Mouse (Mus musculus) heart, embryonic 12.5 days (tissue): Measurements from ENCODE around the gene S100a5. TPM values are rescaled to one million over a fixed set of nuclear protein-coding genes. Genes with fewer than 3 reads are reported as not detected.

Experiments
- ATAC-seq: fragments of 200-750 bp; cut with Nextera tagmentation; 2 replicates; pipeline ENCODE4 v1.8.0; 2017; ENCODE audit warnings: moderate TSS enrichment, moderate library complexity; ENCODE audit not compliant: insufficient number of reproducible peaks, low FRiP score
- H3K27ac ChIP-seq: fragments of 300-500 bp; sonication (generic); 2 replicates; pipeline ENCODE4 v1.5.1; 2016; ENCODE audit warnings: mild to moderate bottlenecking, moderate library complexity; ENCODE audit not compliant: poor library complexity, severe bottlenecking
- H3K27me3 ChIP-seq: fragments of 300-500 bp; sonication (generic); replicated peaks from 2 replicates; pipeline ENCODE4 v1.6.1; 2016; ENCODE audit warnings: mild to moderate bottlenecking, moderate library complexity
- H3K36me3 ChIP-seq: fragments of 300-500 bp; sonication (generic); 2 replicates; pipeline ENCODE4 v1.6.1; 2016; ENCODE audit warnings: mild to moderate bottlenecking, moderate library complexity
- H3K4me1 ChIP-seq: fragments of 300-500 bp; sonication (generic); replicated peaks from 2 replicates; pipeline ENCODE4 v1.6.1; 2016; ENCODE audit warnings: mild to moderate bottlenecking
- H3K4me2 ChIP-seq: fragments of 300-500 bp; sonication (generic); 2 replicates; pipeline ENCODE4 v1.6.1; 2016; ENCODE audit warnings: mild to moderate bottlenecking, moderate library complexity
- H3K4me3 ChIP-seq: fragments of 300-500 bp; sonication (generic); 2 replicates; pipeline ENCODE4 v1.5.1; 2016; ENCODE audit warnings: mild to moderate bottlenecking
- H3K9ac ChIP-seq: fragments of 300-500 bp; sonication (generic); 2 replicates; pipeline ENCODE4 v1.6.1; 2016; ENCODE audit warnings: mild to moderate bottlenecking, moderate library complexity
- H3K9me3 ChIP-seq: fragments of 300-500 bp; sonication (generic); replicated peaks from 2 replicates; pipeline ENCODE4 v1.6.1; 2016; ENCODE audit warnings: mild to moderate bottlenecking, moderate library complexity
- WGBS: fragments of 180-500 bp; shearing (Covaris S2); methylation state at CpG from one replicate; pipeline ENCODE4 v1.1.7; 2016; 5-methylcytosine and 5-hydroxymethylcytosine counted together
- polyA plus RNA-seq: library from polyadenylated mRNA; unstranded; fragments of >200 nt; fragmentation: Nextera tagmentation; extraction: Ambion mirVana; gene quantifications from 2 replicates; pipeline ENCODE4 v1.2.1, GENCODE M21; 2016

Gene S100a5
- polyA plus RNA-seq, 1 experiment from 2014 or later = not detected

GRCm38 (mm10) chr3:90649832-90650231 lies 41.5 kb downstream of the S100a5 start:
- Histone ChIP-seq H3K27me3 (peaks cover 12% of the 10 kb centered on the region; the same call in 1 of the 2 replicates), H3K4me3 (no peak overlapping the region), H3K4me2 (no peak overlapping the region), H3K4me1 (no peaks in the 10 kb centered on the region), H3K36me3 (no peaks in the 10 kb centered on the region), H3K9me3 (no peaks in the 10 kb centered on the region), H3K27ac (no peak overlapping the region), H3K9ac (no peak overlapping the region)
- no peak for ATAC-seq
- WGBS = 80% methylated on average over 2 of the region's 2 CpGs

DNA sequence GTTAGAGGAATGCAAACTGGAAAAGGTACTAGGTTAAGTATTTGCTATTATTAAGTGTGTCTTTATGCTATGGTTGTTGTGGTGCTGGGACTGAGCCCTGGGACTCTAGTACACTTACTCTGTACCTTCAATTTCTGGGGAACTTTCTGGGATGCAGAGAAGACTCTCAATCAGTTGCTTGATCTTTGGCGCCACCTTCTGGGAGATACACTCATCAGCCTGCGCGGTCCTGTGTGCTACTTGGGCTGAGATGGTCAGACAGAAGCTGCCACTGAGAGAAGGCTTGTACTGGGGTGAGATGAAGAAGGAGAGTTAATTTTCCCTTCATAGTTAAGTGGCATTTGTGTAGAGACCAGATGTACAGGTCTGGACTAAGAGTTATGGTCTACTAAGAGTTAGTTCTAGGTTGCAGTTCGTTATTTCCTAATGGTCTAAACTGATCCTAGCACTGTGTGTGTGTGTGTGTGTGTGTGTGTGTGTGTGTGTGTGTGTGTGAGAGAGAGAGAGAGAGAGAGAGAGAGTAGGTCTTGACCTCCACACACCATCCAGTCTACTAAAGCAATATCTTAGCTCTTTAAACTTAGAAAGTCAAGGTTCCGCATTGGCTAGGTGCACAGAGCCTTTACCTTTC lies 44.7 kb downstream of the S100a5 start:
- Histone ChIP-seq H3K4me3 (no peak overlapping the region), H3K27me3 (peaks cover 12% of the 10 kb centered on the region; the same call in 1 of the 2 replicates), H3K4me2 (no peak overlapping the region), H3K27ac (no peak overlapping the region), H3K9me3 (no peaks in the 10 kb centered on the region), H3K36me3 (no peaks in the 10 kb centered on the region), H3K9ac (no peak overlapping the region), H3K4me1 (no peaks in the 10 kb centered on the region)
- ATAC-seq = peak; percentile 57; the same call in 1 of the 2 replicates
- WGBS = 37% methylated on average over 5 of the region's 5 CpGs

DNA sequence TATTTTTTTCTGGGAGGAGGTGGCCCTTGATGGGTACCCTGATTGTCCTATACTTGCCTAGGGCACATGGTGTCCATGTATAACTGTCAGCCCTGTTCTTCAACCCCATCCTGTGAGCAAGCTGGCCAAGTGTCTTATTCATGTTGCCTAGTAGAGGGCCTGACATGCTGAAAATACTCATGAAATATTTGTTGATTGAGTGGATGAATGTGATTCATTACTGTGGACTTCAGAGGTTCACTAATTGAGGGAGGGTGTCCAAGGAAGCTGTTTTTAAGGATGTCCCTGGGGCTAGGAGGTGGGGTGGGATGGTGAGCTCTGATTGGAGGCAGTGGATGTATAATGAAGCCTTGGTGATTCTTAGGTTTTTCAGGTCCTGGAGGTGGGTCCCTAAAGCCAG lies 45.4 kb downstream of the S100a5 start, which contains the start of gene S100a7a:
TSS of gene S100a7a (plus strand) at position 301 of the 400 bp plus-strand sequence.
- Histone ChIP-seq H3K4me3 (no peak within 1 kb of the TSS), H3K36me3 (no peaks in the 10 kb centered on the region), H3K9me3 (no peaks in the 10 kb centered on the region), H3K9ac (no peak within 1 kb of the TSS), H3K27me3 (peaks cover 12% of the 10 kb centered on the region; the same call in 1 of the 2 replicates), H3K27ac (no peak within 1 kb of the TSS), H3K4me1 (no peaks in the 10 kb centered on the region), H3K4me2 (no peak within 1 kb of the TSS)
- no peak for ATAC-seq

DNA sequence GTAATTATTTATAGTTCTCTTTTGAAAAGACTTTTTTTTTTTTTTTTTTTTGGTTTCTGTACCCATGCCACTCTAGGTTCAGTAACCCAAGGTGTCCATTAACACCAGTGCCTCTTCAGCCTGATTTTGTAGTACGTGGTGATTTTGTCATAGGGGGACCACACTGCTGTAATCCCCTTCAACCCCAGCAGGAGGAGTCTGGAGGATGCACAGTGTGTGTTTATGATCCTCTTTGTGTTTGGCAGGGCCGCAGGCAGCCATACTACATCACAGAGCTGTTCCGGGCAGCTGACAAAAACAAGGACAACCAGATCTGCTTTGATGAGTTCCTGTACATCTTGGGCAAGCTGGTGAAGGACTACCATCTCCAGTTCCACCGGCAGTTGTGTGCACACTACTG lies 49.1 kb downstream of the S100a5 start:
- no peaks in the 10 kb centered on the region for H3K9me3 ChIP-seq
- 68% methylated on average over 4 of the region's 4 CpGs for WGBS
- H3K27me3 ChIP-seq = peaks cover 12% of the 10 kb centered on the region; the same call in 1 of the 2 replicates
- no peak overlapping the region for H3K4me2 ChIP-seq
- ATAC-seq = no peak
- no peak overlapping the region for H3K4me3 ChIP-seq
- H3K4me1 ChIP-seq = no peaks in the 10 kb centered on the region
- no peak overlapping the region for H3K27ac ChIP-seq
- no peak overlapping the region for H3K9ac ChIP-seq
- no peaks in the 10 kb centered on the region for H3K36me3 ChIP-seq

GRCm38 (mm10) chr3:90659364-90660044 lies 51.2 kb downstream of the S100a5 start:
- H3K36me3 ChIP-seq = no peaks in the 10 kb centered on the region

More at GRCm38 (mm10) chr3:90659364-90660044, 51.2 kb downstream of the S100a5 start:
- Histone ChIP-seq H3K9me3 (no peaks in the 10 kb centered on the region), H3K27me3 (0 out of 2 replicates have a peak, but pooled peaks cover 3% of the 10 kb centered on the region), H3K4me3 (no peak overlapping the region), H3K4me1 (no peaks in the 10 kb centered on the region), H3K9ac (no peak overlapping the region), H3K27ac (no peak overlapping the region), H3K4me2 (no peak overlapping the region)
- ATAC-seq = no peak

Other genes starting within 250 kb of the S100a5 start
- 9.9 and 10.3 TPM in 2 replicates for gene Slc27a3, start 218.6 kb upstream of the S100a5 start, polyA plus RNA-seq
- 31.1 and 32.2 TPM in 2 replicates for gene Ints3, start 174.9 kb upstream of the S100a5 start, polyA plus RNA-seq
- 8.2 and 8.9 TPM in 2 replicates for gene Npr1, start 142.7 kb upstream of the S100a5 start, polyA plus RNA-seq
- gene Ilf2, start 132.4 kb upstream of the S100a5 start, polyA plus RNA-seq = 135 and 137 TPM in 2 replicates
- 72.9 and 75.3 TPM in 2 replicates for gene Snapin, start 117.5 kb upstream of the S100a5 start, polyA plus RNA-seq
- gene Chtop, start 99.0 kb upstream of the S100a5 start, polyA plus RNA-seq = 113 and 114 TPM in 2 replicates
- 145 and 148 TPM in 2 replicates for gene S100a1, start 94.1 kb upstream of the S100a5 start, polyA plus RNA-seq
- 71.4 and 74.1 TPM in 2 replicates for gene S100a13, start 94.1 kb upstream of the S100a5 start, polyA plus RNA-seq
- gene S100a14, start 81.7 kb upstream of the S100a5 start, polyA plus RNA-seq = not detected in 2 replicates
- gene S100a16, start 71.3 kb upstream of the S100a5 start, polyA plus RNA-seq = 30.6 and 31.9 TPM in 2 replicates
- 0.30 and 0.55 TPM in 2 replicates for gene S100a3, start 47.9 kb upstream of the S100a5 start, polyA plus RNA-seq
- not detected in 2 replicates for gene S100a2, start 18.3 kb upstream of the S100a5 start, polyA plus RNA-seq
- gene Gm42674, start 6.6 kb upstream of the S100a5 start, polyA plus RNA-seq = not detected in 2 replicates
- 1.9 and 2.1 TPM in 2 replicates for gene S100a4, start 4.8 kb upstream of the S100a5 start, polyA plus RNA-seq
- 36.1 and 38.4 TPM in 2 replicates for gene S100a6, start 4.4 kb downstream of the S100a5 start, polyA plus RNA-seq
- gene S100a7a, start 45.5 kb downstream of the S100a5 start, polyA plus RNA-seq = 0.18 TPM in 1 of 2 replicates, not detected in the other
- 2.1 and 4.5 TPM in 2 replicates for gene S100a8, start 60.5 kb downstream of the S100a5 start, polyA plus RNA-seq
- 1.5 and 3.3 TPM in 2 replicates for gene S100a9, start 87.2 kb downstream of the S100a5 start, polyA plus RNA-seq
- not detected in 2 replicates for gene Pglyrp4, start 118.4 kb downstream of the S100a5 start, polyA plus RNA-seq
- not detected in 2 replicates for gene Gm5849, start 169.4 kb downstream of the S100a5 start, polyA plus RNA-seq